Mouse (Mus musculus) Patski (cell line): ENCODE measurements at regions not wholly inside any gene's neighbourhood (a gene's known extent, or its start where the extent isn't known, plus 50 kb on each side); places are given as distances from the start of the nearest gene placed in this dataset.

Source experiments
- ATAC-seq: fragments of 100-300 bp; one replicate; pipeline ENCODE4 v1.8.0; 2021
- CTCF ChIA-PET: fragments of 350-600 bp; sonication (Branson Sonifier 250); formaldehyde crosslinking; loops from one replicate; lab custom pipeline; 2022; ENCODE audit warnings: inconsistent platforms; lab: Charles Lee
- POLR2A ChIA-PET: fragments of 350-600 bp; sonication (Branson Sonifier 250); formaldehyde crosslinking; loops from one replicate; lab custom pipeline; 2022; ENCODE audit warnings: antibody characterized with exemption, inconsistent platforms; lab: Charles Lee
- DNase-seq: peaks from one replicate; pipeline ENCODE4 v3.0.0-alpha.2; 2011; ENCODE audit warnings: low read depth, low spot score
- H3K27me3 ChIP-seq: fragments of 371-371 bp; one replicate; pipeline ENCODE4 v1.5.1; 2021
- CTCF ChIP-seq: fragments of 100-300 bp; IDR thresholded peaks from one replicate; pipeline ENCODE4 v1.5.1; 2021
- in situ Hi-C: fragments of 300-500 bp; cut with MboI; formaldehyde crosslinking; loops from 3 replicates; pipeline ENCODE4 v1.11.1; 2018; ENCODE audit warnings: low pct_unique_long_range_greater_than_20kb, mixed read lengths

DNA sequence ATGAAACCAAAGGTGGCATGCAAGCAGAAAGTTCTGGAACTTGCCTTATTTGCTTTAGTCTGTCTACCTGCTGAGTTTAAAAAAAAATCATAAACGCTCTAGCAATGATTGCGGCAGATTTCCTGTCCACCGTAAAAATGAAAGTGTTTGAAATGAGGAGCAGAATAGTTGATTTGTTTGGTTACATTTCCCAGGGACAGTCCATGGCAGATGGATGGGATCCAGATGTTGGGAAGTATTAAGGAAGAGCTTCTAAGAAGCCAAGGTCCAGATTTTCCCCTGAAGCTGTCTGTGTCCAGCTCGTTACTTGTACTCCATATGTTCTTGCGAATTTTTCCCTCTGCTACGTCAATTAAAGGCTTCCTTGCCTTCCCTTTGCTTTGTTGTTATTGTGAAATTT is 534.2 kb downstream of the Slc4a3 start:
- peaks cover 17% of the 10 kb centered on the region for H3K27me3 ChIP-seq
- no peak for TF ChIP-seq CTCF
- ChIA-PET CTCF (no interaction called here), POLR2A (no interaction called here)
- in situ Hi-C loops = no loop called here
- DNase-seq = no peak
- no peak for ATAC-seq

DNA sequence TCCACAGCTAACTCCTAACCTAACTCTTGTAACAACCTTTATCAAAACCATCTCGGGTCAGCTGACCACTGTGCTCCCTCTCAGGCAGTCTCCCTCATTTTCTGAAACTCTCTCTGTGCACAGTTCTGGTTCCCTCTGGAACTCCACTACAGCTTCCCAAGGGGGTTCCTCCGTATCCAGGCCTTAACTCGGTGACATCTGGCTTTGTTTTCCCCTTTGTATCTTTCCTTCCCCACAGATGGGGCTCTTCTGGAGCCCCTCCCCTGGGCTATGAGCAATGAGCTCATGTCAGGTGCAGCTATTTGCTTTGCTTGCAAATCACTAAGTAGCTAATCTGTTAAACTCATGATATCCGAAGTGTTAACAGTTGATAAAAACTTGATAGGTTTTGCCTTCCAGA is 535.6 kb downstream of the Slc4a3 start:
- peaks cover 8% of the 10 kb centered on the region for H3K27me3 ChIP-seq
- ChIA-PET POLR2A (no interaction called here), CTCF (interaction anchor here (1.0 kb wide), 1 partner anchor 14 kb away, joined by 3 read pairs; no protein-coding TSS in a partner anchor)
- DNase-seq (no peak), ATAC-seq (no peak)
- no peak for TF ChIP-seq CTCF
- in situ Hi-C loops = no loop called here

DNA sequence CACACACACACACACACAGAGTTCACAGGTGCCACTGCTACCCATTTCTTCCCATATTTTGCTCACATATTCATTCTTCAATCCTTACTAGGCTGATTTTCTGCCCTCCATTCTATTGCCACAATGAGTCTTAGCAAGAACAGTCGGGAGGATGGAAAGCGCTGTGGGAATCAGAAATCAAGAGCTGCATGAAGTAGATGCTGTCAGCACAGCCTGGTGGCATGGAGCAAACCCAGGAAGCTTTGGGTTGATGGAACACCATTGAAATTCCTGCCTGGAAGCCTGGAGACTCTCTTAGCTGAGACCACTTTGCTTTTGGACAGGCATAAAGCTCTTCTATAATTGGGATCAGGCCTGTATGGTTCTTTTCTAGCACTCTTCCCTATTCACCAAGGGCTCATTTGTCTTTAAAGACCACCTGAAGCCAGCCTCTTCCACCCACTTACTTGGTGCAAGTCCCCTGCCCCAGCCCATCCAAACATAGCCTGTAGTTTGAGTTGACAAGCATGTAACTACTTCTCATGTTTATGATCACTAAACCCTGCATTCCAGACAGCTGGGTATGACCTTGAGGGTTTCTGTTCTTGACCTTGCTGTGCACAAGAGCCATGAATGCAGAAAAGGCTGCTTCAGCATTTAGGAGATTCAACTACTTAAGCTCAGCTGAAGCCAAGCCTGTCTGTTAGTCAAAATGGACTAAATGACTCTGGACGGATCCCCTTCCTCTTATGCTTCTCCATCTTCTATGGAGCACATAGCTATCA is 537.4 kb downstream of the Slc4a3 start:
- ATAC-seq = no peak
- ChIA-PET CTCF (no interaction called here), POLR2A (no interaction called here)
- no peak for TF ChIP-seq CTCF
- DNase-seq = no peak
- in situ Hi-C loops = no loop called here
- no peaks in the 10 kb centered on the region for H3K27me3 ChIP-seq

DNA sequence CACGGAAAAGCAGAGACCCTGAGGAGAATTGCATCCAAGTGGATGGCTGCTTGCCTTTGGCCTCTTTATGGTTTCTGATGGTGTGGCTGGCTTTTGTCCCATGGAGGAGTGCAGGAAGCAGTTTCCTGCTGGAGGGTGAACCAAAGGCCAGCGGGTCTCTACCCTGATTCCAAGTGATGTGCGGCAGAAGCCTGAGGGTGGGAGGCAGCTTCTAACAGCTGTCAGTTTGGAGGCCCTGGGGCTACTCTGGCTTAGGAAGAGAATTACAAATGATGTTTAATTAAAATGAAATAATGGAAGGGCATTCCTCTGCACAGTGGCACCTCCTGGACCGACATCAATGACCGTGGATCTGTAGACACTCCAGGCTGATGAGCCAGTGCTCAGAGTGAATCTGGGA is 545.0 kb downstream of the Slc4a3 start:
- in situ Hi-C loops = no loop called here

DNA sequence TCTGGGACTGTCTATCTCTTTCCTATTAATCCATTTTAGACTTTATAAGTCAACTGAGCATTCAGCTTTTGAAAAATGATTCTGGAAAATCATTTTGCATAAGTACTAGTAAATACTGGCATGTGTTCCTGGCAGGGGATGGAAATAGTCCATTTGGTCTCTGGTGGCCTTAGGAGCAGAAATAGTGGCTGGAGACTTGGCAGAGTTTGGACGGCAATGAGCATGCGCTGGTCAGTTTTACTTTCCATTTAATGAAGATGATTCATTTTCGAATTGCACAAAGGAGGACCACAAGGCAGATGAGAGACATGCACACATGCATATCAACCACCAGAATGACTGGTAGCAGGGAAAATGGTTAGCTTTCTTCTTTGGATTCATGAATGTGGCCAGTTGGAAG is 567.2 kb downstream of the Slc4a3 start:
- ATAC-seq = no peak
- no peak for TF ChIP-seq CTCF
- ChIA-PET POLR2A (no interaction called here), CTCF (interaction anchor here (1.4 kb wide), 1 partner anchor 12 kb away, joined by 3 read pairs; no protein-coding TSS in a partner anchor)
- peaks cover 19% of the 10 kb centered on the region for H3K27me3 ChIP-seq
- in situ Hi-C loops = no loop called here
- no peak for DNase-seq

More for the DNA sequence above, 545.0 kb downstream of the Slc4a3 start:
- CTCF ChIA-PET = no interaction called here
- H3K27me3 ChIP-seq = no peaks in the 10 kb centered on the region
- DNase-seq (no peak), ATAC-seq (no peak)
- POLR2A ChIA-PET = no interaction called here
- no peak for TF ChIP-seq CTCF

DNA sequence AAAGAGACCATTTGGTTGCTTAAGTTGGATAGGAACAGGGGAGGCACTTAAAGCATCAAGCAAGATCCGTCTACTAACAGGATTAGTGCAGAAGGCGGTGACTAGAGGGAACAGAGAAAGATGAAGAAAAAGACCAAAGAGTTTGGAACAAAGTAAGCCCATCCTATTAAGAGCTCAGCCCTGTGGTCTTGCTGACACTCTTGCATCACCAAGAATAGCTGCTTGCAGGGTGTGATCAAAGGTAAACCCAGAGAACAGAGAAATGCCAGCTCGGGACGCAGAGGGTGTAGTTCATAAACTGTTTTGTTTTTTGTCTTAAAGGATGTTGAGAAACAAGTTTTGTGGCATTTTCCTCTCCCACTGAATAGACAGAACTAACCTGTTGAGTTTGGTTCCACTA is 574.8 kb downstream of the Slc4a3 start:
- DNase-seq (no peak), ATAC-seq (no peak)
- CTCF ChIA-PET = no interaction called here
- peaks cover 29% of the 10 kb centered on the region for H3K27me3 ChIP-seq
- in situ Hi-C loops = no loop called here
- no peak for TF ChIP-seq CTCF
- POLR2A ChIA-PET = no interaction called here

DNA sequence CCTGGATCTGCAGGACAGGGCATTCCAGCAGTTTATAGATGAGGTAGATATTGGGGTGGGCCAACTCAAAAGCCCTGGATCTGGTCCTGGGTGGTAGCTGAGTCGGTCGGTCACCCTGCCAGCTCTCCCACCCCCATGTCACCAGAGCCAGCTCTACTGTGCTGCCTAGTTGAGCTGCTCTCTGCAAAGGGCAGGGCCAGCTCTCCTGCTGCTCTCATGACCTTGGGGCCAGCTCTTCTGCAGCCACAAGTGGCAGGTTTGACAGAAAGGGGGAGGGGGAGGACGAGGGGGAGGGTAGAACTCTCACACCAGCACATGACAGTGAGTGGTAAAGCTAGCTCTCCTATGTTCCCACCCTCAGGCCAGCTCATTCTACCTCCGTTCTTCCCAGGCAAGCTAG is 584.3 kb downstream of the Slc4a3 start:
- in situ Hi-C loops = no loop called here
- POLR2A ChIA-PET = no interaction called here
- CTCF ChIA-PET = no interaction called here

DNA sequence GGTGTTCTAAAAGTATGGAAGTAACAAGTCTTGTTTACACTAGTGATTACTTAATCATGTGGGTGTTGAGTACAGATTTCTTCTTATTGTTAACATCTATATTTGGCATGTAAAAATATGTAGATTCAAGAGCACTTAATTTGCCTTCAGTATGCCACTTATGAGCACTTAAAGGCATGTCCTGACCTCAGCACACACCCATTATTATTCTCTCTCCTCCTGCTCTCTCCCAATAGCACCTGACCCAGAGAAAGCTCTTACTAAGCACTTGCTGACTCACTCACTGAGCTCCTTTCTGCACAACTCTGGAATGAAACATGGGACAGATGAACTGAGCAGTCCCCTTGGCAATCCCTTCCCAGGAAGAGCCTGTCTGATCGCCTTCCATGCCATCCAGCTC is 590.7 kb downstream of the Slc4a3 start:
- ATAC-seq (no peak), DNase-seq (no peak)
- ChIA-PET CTCF (no interaction called here), POLR2A (no interaction called here)
- no peak for TF ChIP-seq CTCF
- in situ Hi-C loops = no loop called here
- H3K27me3 ChIP-seq = peaks cover 3% of the 10 kb centered on the region

More for the DNA sequence above, 584.3 kb downstream of the Slc4a3 start:
- H3K27me3 ChIP-seq = peaks cover 4% of the 10 kb centered on the region
- no peak for TF ChIP-seq CTCF
- ATAC-seq = no peak
- DNase-seq = no peak

DNA sequence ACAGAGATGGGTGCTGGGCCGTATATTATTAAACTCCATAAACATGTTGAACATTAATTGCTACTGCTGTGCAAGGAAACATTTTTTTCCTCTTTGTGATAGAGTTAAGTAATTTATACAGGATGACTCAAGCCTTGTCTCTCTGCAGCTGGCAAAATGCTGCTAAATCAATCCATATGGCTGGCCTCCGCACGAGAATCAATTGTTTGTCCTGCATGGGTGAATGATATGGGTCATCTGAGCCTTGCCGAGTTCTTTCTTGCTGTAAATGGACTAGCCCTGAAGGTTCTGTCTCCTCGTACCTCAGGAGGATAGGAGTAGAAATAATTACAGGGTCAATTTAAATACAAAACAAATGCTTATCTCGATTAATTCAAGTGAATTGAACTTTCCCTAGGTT is 591.6 kb downstream of the Slc4a3 start:
- peaks cover 3% of the 10 kb centered on the region for H3K27me3 ChIP-seq
- DNase-seq (no peak), ATAC-seq (no peak)
- POLR2A ChIA-PET = no interaction called here
- no peak for TF ChIP-seq CTCF
- CTCF ChIA-PET = no interaction called here
- in situ Hi-C loops = no loop called here

DNA sequence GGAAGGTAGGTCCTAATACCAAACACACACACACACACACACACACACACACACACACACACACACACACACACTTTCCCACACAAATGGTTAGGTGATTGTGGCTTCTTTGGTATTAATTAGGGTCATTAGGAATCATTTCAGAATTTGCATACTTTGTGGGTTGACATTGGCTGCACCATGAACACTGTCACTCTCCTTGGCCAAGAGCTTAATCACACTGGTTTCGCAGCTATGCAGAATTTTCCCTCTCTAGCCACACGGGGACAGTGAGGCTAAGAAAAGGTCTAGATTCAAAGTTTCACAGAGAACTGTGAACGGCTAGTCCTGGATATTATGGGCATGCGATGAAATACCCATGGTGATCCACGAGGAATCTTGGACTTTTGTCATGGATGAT is 597.5 kb downstream of the Slc4a3 start:
- no peak for ATAC-seq
- ChIA-PET POLR2A (no interaction called here), CTCF (no interaction called here)
- TF ChIP-seq CTCF = no peak
- DNase-seq = no peak
- no peaks in the 10 kb centered on the region for H3K27me3 ChIP-seq
- in situ Hi-C loops = no loop called here

DNA sequence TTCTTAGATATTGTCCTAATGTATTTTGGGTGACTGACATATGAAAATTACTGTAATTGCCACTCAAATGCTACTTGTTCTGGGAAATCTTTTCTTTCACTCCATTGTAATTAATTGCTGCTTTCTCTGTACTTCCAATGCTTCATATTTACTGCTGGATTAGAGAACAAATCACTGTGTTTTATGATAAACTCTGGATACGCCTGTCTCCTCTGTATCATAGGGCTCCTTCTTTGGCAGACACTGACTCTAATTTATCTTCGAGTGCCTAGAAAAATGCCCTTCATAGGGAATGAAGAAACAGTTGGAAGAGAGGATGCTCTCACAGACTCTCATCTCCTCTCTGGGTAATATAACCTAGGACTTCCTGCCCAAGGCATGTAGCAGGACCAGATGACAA is 602.9 kb downstream of the Slc4a3 start:
- DNase-seq = no peak
- no peak for ATAC-seq
- ChIA-PET POLR2A (no interaction called here), CTCF (no interaction called here)
- H3K27me3 ChIP-seq = peaks cover 11% of the 10 kb centered on the region
- TF ChIP-seq CTCF = no peak
- in situ Hi-C loops = no loop called here

DNA sequence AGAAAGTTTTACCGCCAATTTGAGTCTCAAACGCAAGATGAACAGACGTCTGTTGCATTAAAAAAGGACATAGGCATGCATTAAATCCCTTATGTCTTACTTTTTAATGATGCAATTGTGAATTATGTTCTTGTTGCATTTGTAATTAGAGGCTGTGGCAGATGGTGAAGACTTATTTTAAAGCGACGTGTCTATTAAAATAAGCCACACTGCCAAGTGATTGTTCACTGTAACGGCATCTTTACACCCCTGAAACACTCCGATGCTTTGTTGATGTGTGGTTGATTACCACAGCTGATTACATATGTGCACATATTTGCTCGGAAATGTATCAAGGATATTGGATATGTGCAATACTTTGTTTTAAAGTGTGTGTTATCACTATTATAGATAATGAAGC is 610.2 kb downstream of the Slc4a3 start:
- TF ChIP-seq CTCF = no peak
- peaks cover 18% of the 10 kb centered on the region for H3K27me3 ChIP-seq
- DNase-seq = no peak
- ATAC-seq = no peak
- CTCF ChIA-PET = no interaction called here
- in situ Hi-C loops = no loop called here
- POLR2A ChIA-PET = no interaction called here
